9 mouse cellular contexts compared by ENCODE assay signal in the genomic region with DNA sequence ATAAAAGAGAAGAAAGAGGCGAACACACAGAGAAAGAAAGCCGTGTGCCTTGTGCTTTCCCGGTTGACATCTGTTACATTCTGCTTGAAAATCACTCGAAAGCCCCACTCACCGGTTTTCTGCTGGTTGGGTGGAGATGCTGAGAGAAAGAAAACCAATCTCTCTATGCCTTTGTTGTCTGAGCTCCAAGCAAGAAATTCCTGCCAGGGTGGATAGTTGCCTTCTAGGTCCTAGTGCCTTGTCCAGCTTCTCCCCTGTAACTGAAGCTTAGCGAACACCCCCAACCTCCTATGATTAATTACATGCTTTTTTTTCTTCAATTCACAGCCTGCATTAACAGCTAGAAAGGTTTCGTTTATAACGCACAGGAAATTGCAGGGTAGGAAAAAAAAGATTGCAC. TPM values are rescaled to one million over a fixed set of nuclear protein-coding genes. Genes with fewer than 3 reads are reported as not detected.
DNase-seq lines count a peak whose midpoint lies in the region; ATAC-seq and TF ChIP-seq lines count a peak whose summit lies in the region.
"Had no signal": no experiment of that assay in that cellular context is flagged by ENCODE, and none has a peak within 500 bp of the region (broad histone marks: within the 10 kb centered on the region; RNA-seq: fewer than 3 reads in every experiment).

Gene Dcx, minus strand, starts transcription at position 354 of the 400 bp plus-strand sequence.

- no peak within 1 kb of the TSS for H3K4me3 ChIP-seq in stomach, embryonic 14.5 days (ENCODE audit: low read depth, low read length)
- no peak within 1 kb of the TSS for H3K4me3 ChIP-seq in stomach, postnatal 0 days (ENCODE audit: low read depth, low read length)
- peak within 1 kb of the TSS; percentile 47 for H3K4me3 ChIP-seq in hindbrain, embryonic 16.5 days (ENCODE audit: low read length)
- peak within 1 kb of the TSS; percentile 15 for H3K4me3 ChIP-seq in limb, embryonic 15.5 days

- no peaks in the 10 kb centered on the region for H3K27me3 ChIP-seq in stomach, embryonic 14.5 days (ENCODE audit: control insufficient read depth, insufficient read depth, low read length)
- no peaks in the 10 kb centered on the region for H3K27me3 ChIP-seq in stomach, postnatal 0 days (ENCODE audit: control insufficient read depth, insufficient read depth, low read length)
- no peaks in the 10 kb centered on the region for H3K27me3 ChIP-seq in hindbrain, embryonic 16.5 days (replicated peaks; ENCODE audit: control insufficient read depth, insufficient read depth, low read length)
- no peaks in the 10 kb centered on the region; the same call in 1 of the 2 replicates for H3K27me3 ChIP-seq in limb, embryonic 15.5 days

- H3K4me1 ChIP-seq in stomach, embryonic 14.5 days (ENCODE audit: control insufficient read depth, insufficient read depth, low read length), result no peaks in the 10 kb centered on the region
- H3K4me1 ChIP-seq in stomach, postnatal 0 days (replicated peaks; ENCODE audit: control insufficient read depth, insufficient read depth), result no peaks in the 10 kb centered on the region
- no peaks in the 10 kb centered on the region for H3K4me1 ChIP-seq in hindbrain, embryonic 16.5 days (ENCODE audit: control insufficient read depth, insufficient read depth, low read depth, low read length)
- H3K4me1 ChIP-seq in limb, embryonic 15.5 days, result no peaks in the 10 kb centered on the region

- 29% methylated on average over 8 of the region's 8 CpGs for WGBS in stomach, embryonic 14.5 days
- WGBS in stomach, postnatal 0 days, result 33% methylated on average over 8 of the region's 8 CpGs
- 24% methylated on average over 8 of the region's 8 CpGs for WGBS in hindbrain, embryonic 16.5 days
- 46% methylated on average over 8 of the region's 8 CpGs for WGBS in limb, embryonic 15.5 days

- no peak for ATAC-seq in stomach, embryonic 14.5 days (ENCODE audit: insufficient number of reproducible peaks, insufficient read depth, low FRiP score, low read depth)
- ATAC-seq in stomach, postnatal 0 days (ENCODE audit: low FRiP score, low TSS enrichment), result no peak
- ATAC-seq in hindbrain, embryonic 16.5 days, result peak; percentile 83
- ATAC-seq in limb, embryonic 15.5 days (ENCODE audit: insufficient number of reproducible peaks, low FRiP score, low TSS enrichment, low read depth), result no peak
- ATAC-seq in erythroblast, adult 5-6 weeks (replicated peaks; ENCODE audit: low FRiP score, poor library complexity, severe bottlenecking), result no peak

- TF ChIP-seq EP300 in stomach, postnatal 0 days (optimal IDR thresholded peaks at IDR 0.05), result no peak

- no peaks in the 10 kb centered on the region for H3K9me3 ChIP-seq in stomach, embryonic 14.5 days (ENCODE audit: control insufficient read depth, low read depth, low read length)
- no peaks in the 10 kb centered on the region for H3K9me3 ChIP-seq in stomach, postnatal 0 days (ENCODE audit: control insufficient read depth, low read length)
- no peaks in the 10 kb centered on the region for H3K9me3 ChIP-seq in hindbrain, embryonic 16.5 days (ENCODE audit: control insufficient read depth, low read length)
- H3K9me3 ChIP-seq in limb, embryonic 15.5 days, result no peaks in the 10 kb centered on the region

- H3K4me2 ChIP-seq in stomach, embryonic 14.5 days (replicated peaks; ENCODE audit: low read depth, low read length), result no peak within 1 kb of the TSS
- no peak within 1 kb of the TSS for H3K4me2 ChIP-seq in stomach, postnatal 0 days (replicated peaks; ENCODE audit: low read depth)
- H3K4me2 ChIP-seq in hindbrain, embryonic 16.5 days (ENCODE audit: low read length), result peak within 1 kb of the TSS; percentile 47
- no peak within 1 kb of the TSS for H3K4me2 ChIP-seq in limb, embryonic 15.5 days

- no peak for TF ChIP-seq CTCF in stomach, postnatal 0 days (IDR thresholded peaks at IDR 0.05; ENCODE audit: low read depth)

- H3K9ac ChIP-seq in stomach, embryonic 14.5 days (replicated peaks; ENCODE audit: low read depth, low read length), result no peak within 1 kb of the TSS
- H3K9ac ChIP-seq in stomach, postnatal 0 days (ENCODE audit: low read length), result no peak within 1 kb of the TSS
- H3K9ac ChIP-seq in hindbrain, embryonic 16.5 days (ENCODE audit: low read depth, low read length), result peak within 1 kb of the TSS; percentile 68
- no peak within 1 kb of the TSS for H3K9ac ChIP-seq in limb, embryonic 15.5 days

- H3K27ac ChIP-seq in stomach, embryonic 14.5 days (ENCODE audit: low read length), result no peak within 1 kb of the TSS
- H3K27ac ChIP-seq in stomach, postnatal 0 days (replicated peaks), result no peak within 1 kb of the TSS
- peak within 1 kb of the TSS; percentile 72 for H3K27ac ChIP-seq in hindbrain, embryonic 16.5 days (ENCODE audit: low read depth, low read length)
- no peak within 1 kb of the TSS for H3K27ac ChIP-seq in limb, embryonic 15.5 days

- DNase-seq in stomach, postnatal 0 days (ENCODE audit: low spot score), result no peak
- DNase-seq in adrenal gland, postnatal 25 days, result no peak
- DNase-seq in thymus, postnatal 14 days, result no peak
- no peak for DNase-seq in heart, adult 18-20 months
- DNase-seq: thymus, postnatal 25 days had no signal

- no peaks in the 10 kb centered on the region for H3K36me3 ChIP-seq in stomach, embryonic 14.5 days (ENCODE audit: control insufficient read depth, insufficient read depth, low read length)
- H3K36me3 ChIP-seq in stomach, postnatal 0 days (ENCODE audit: control insufficient read depth, insufficient read depth, low read length), result no peaks in the 10 kb centered on the region
- no peaks in the 10 kb centered on the region for H3K36me3 ChIP-seq in hindbrain, embryonic 16.5 days (ENCODE audit: control insufficient read depth, insufficient read depth, low read length)
- no peaks in the 10 kb centered on the region for H3K36me3 ChIP-seq in limb, embryonic 15.5 days

RNA-seq across cellular contexts. Expression of gene Dcx, which starts in this region (rescaled TPM):
- polyA plus RNA-seq in stomach, embryonic 14.5 days (2014; fragmentation: Nextera tagmentation; extraction: Ambion mirVana), result 9.8 and 10.7 TPM in 2 replicates
- 0.99 and 1.3 TPM in 2 replicates for polyA plus RNA-seq in stomach, postnatal 0 days (2015; fragmentation: Nextera tagmentation; extraction: Ambion mirVana)
- polyA plus RNA-seq in hindbrain, embryonic 16.5 days (2015; fragmentation: Nextera tagmentation; extraction: Ambion mirVana), result 230 and 260 TPM in 2 replicates
- polyA plus RNA-seq in limb, embryonic 15.5 days (2015; fragmentation: Nextera tagmentation; extraction: Ambion mirVana), result 6.6 and 9.5 TPM in 2 replicates
- 0.48 and 0.73 TPM in 2 replicates for total RNA-seq in adrenal gland, postnatal 25 days (2021)
- total RNA-seq in erythroblast, adult 5-6 weeks (2015; ENCODE audit: low replicate concordance), result not detected in 2 replicates
- total RNA-seq in erythroblast, adult 5-6 weeks (2017; ENCODE audit: low replicate concordance), result not detected in 2 replicates
- total RNA-seq in heart, adult 18-20 months (2021), result not detected

Comparison
In these comparisons a context has a peak if more than half of its experiments do, and no peak if none do; other contexts are left out.
1. RNA of gene Dcx (polyA plus RNA-seq): 230 to 260 TPM in hindbrain, embryonic 16.5 days; 9.8 to 10.7 TPM in stomach, embryonic 14.5 days, 6.6 to 9.5 TPM in limb, embryonic 15.5 days and 0.99 to 1.3 TPM in stomach, postnatal 0 days; every median in the first group is over 10 times any median in the second.
2. H3K4me3 ChIP-seq: peak in hindbrain, embryonic 16.5 days (single experiment) and limb, embryonic 15.5 days (single experiment); none in stomach, embryonic 14.5 days (single experiment) and stomach, postnatal 0 days (single experiment).